Mouse (Mus musculus) hindbrain, embryonic 12.5 days (tissue): ENCODE measurements at regions not wholly inside any gene's neighbourhood (a gene's known extent, or its start where the extent isn't known, plus 50 kb on each side); places are given as distances from the start of the nearest gene placed in this dataset.

ENCODE experiments used
- ATAC-seq: fragments of 200-750 bp; cut with Nextera tagmentation; 2 replicates; pipeline ENCODE4 v1.8.0; 2017; ENCODE audit warnings: moderate TSS enrichment; ENCODE audit not compliant: low FRiP score
- H3K27ac ChIP-seq: fragments of 300-500 bp; sonication (generic); 2 replicates; pipeline ENCODE4 v1.5.1; 2016; ENCODE audit warnings: mild to moderate bottlenecking
- H3K27me3 ChIP-seq: fragments of 300-500 bp; sonication (generic); 2 replicates; pipeline ENCODE4 v1.6.1; 2016; ENCODE audit warnings: mild to moderate bottlenecking
- H3K36me3 ChIP-seq: fragments of 300-500 bp; sonication (generic); 2 replicates; pipeline ENCODE4 v1.6.1; 2016; ENCODE audit warnings: mild to moderate bottlenecking
- H3K4me1 ChIP-seq: fragments of 300-500 bp; sonication (generic); 2 replicates; pipeline ENCODE4 v1.6.1; 2016
- H3K4me2 ChIP-seq: fragments of 300-500 bp; sonication (generic); replicated peaks from 2 replicates; pipeline ENCODE4 v1.6.1; 2016; ENCODE audit warnings: mild to moderate bottlenecking
- H3K4me3 ChIP-seq: fragments of 300-500 bp; sonication (generic); 2 replicates; pipeline ENCODE4 v1.5.1; 2016; ENCODE audit warnings: mild to moderate bottlenecking
- H3K9ac ChIP-seq: fragments of 300-500 bp; sonication (generic); 2 replicates; pipeline ENCODE4 v1.6.1; 2016; ENCODE audit warnings: mild to moderate bottlenecking, moderate library complexity
- H3K9me3 ChIP-seq: fragments of 300-500 bp; sonication (generic); replicated peaks from 2 replicates; pipeline ENCODE4 v1.6.1; 2016; ENCODE audit warnings: mild to moderate bottlenecking
- WGBS: fragments of 180-500 bp; shearing (Covaris S2); methylation state at CpG from one replicate; pipeline ENCODE4 v1.1.7; 2016; 5-methylcytosine and 5-hydroxymethylcytosine counted together

DNA sequence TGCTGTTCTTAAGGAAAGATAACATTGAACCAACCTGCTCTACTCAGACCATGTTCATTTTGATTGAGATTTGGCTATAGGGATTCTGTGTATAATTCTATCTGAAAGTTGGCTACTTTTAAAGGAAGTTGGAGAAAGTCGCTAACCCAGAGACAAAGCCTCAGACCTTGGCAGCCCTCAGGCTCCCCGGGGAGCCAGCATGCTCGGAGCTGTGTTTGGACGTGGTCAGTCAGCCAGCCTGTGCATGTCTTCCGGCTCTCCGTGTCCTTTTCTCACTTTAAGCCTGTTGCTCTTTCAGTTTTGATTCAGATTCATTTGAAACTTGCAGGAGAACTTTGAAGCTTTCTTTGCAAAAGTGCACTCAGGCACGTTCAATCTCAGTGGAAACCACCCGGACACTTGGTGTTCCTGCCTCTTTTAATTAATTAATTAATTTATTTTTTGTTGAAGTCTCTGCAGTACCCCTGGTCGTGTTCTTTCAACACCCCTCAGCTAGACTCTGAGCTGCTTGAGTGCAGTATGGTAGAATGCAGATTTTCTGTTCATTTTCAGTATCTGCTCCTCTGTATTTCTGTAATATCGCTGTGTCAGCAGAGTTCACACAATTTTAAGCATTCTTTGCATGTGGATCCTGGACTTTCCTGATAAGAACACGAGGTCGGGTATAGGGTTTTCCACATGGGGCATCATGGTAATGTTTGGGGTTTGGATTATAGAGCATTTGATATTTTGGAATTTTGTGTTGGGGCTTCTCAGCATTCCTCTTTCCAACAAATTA, 100.9 kb upstream of the Tmem45b start:
- Histone ChIP-seq H3K27ac (no peak overlapping the region), H3K4me3 (no peak overlapping the region), H3K4me1 (no peaks in the 10 kb centered on the region), H3K9me3 (no peaks in the 10 kb centered on the region), H3K9ac (no peak overlapping the region), H3K36me3 (no peaks in the 10 kb centered on the region), H3K4me2 (no peak overlapping the region), H3K27me3 (no peaks in the 10 kb centered on the region)
- ATAC-seq, result no peak
- WGBS, result 65% methylated on average over 12 of the region's 12 CpGs

GRCm38 (mm10) chr9:31563541-31563940, 99.3 kb upstream of the Tmem45b start:
- H3K27me3 ChIP-seq, result no peaks in the 10 kb centered on the region
- WGBS, result 92% methylated on average over 8 of the region's 8 CpGs

DNA sequence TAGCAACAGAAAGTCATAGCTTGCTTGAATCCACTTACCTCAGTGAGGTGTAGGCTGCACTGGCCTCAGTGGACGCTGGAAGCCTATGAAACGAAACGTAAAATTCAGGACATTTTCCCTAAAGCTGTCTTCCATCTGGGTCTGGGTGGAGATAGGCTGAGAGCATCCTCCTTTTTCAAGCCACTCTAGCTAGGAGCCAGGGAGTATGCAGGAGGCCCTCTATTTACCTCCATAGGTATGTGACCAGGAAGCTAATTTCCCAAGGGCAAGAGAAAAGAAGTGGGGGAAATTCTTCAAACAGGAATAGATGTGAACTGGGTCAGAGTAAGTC, 95.9 kb upstream of the Tmem45b start:
- Histone ChIP-seq H3K9ac (no peak overlapping the region), H3K4me3 (no peak overlapping the region), H3K27me3 (no peaks in the 10 kb centered on the region), H3K4me2 (no peak overlapping the region), H3K27ac (no peak overlapping the region), H3K4me1 (no peaks in the 10 kb centered on the region), H3K9me3 (no peaks in the 10 kb centered on the region), H3K36me3 (no peaks in the 10 kb centered on the region)
- 76% methylated on average over 3 of the region's 3 CpGs for WGBS
- no peak for ATAC-seq

More at GRCm38 (mm10) chr9:31563541-31563940, 99.3 kb upstream of the Tmem45b start:
- no peak overlapping the region for H3K4me3 ChIP-seq
- H3K9me3 ChIP-seq, result no peaks in the 10 kb centered on the region
- H3K27ac ChIP-seq, result no peak overlapping the region
- no peak for ATAC-seq
- H3K36me3 ChIP-seq, result no peaks in the 10 kb centered on the region
- no peak overlapping the region for H3K9ac ChIP-seq
- H3K4me2 ChIP-seq, result no peak overlapping the region
- H3K4me1 ChIP-seq, result no peaks in the 10 kb centered on the region

DNA sequence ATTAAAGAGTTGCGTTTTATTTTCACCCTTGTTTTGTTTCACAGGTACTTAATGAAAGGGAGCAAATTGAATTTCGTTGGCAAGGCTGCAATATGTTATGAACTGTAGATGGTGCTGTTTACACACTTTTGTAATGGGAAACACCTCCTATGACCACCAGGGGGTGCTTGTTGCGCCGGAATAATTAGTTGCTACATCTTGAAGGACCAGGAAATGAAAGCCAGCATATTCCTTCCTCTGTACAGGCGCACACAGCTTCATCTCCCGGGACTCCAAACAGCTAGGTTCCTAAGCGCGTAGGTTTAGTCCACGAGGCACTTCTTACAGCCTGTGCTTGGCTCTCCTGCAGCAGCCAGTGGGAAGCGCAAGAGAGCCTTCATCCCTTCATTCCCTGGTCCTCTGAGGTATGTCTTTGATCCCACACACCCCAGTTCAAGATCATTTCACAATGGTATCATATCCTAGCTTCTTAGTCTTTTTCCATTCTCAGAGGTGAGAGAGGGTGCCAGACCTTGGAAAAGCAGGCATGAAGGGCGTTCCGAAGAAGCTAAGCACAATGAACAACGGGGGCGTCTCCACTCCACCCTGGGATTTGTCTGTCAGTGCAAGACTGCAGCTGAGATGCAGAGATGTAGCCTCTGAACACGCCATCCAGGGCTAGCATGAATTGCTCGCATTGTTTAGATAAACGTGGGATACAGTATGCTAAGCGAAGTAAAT, 95.4 kb upstream of the Tmem45b start:
- no peaks in the 10 kb centered on the region for H3K9me3 ChIP-seq
- H3K27ac ChIP-seq, result no peak overlapping the region
- H3K4me1 ChIP-seq, result no peaks in the 10 kb centered on the region
- WGBS, result 38% methylated on average over 18 of the region's 18 CpGs
- H3K4me2 ChIP-seq, result peak overlapping the region; percentile 54
- H3K9ac ChIP-seq, result 0 out of 2 replicates have a peak overlapping the region, but pooled peaks have one; percentile 43
- no peaks in the 10 kb centered on the region for H3K27me3 ChIP-seq
- no peaks in the 10 kb centered on the region for H3K36me3 ChIP-seq
- peak overlapping the region; percentile 25 for H3K4me3 ChIP-seq
- ATAC-seq, result peak; percentile 76

GRCm38 (mm10) chr9:31543691-31544052, 79.4 kb upstream of the Tmem45b start:
- no peaks in the 10 kb centered on the region for H3K27me3 ChIP-seq
- no peak overlapping the region for H3K4me2 ChIP-seq
- H3K4me1 ChIP-seq, result no peaks in the 10 kb centered on the region
- H3K27ac ChIP-seq, result no peak overlapping the region
- H3K9me3 ChIP-seq, result no peaks in the 10 kb centered on the region
- H3K36me3 ChIP-seq, result no peaks in the 10 kb centered on the region
- 74% methylated on average over 6 of the region's 6 CpGs for WGBS
- no peak overlapping the region for H3K9ac ChIP-seq
- no peak overlapping the region for H3K4me3 ChIP-seq
- ATAC-seq, result peak; percentile 46; the same call in 1 of the 2 replicates

GRCm38 (mm10) chr9:31542909-31543690, 78.8 kb upstream of the Tmem45b start:
- H3K27ac ChIP-seq, result no peak overlapping the region
- H3K4me2 ChIP-seq, result no peak overlapping the region
- ATAC-seq, result peak; percentile 74
- WGBS, result 12% methylated on average over 13 of the region's 13 CpGs
- H3K9me3 ChIP-seq, result no peaks in the 10 kb centered on the region
- H3K27me3 ChIP-seq, result no peaks in the 10 kb centered on the region
- no peaks in the 10 kb centered on the region for H3K4me1 ChIP-seq
- no peaks in the 10 kb centered on the region for H3K36me3 ChIP-seq
- no peak overlapping the region for H3K4me3 ChIP-seq
- no peak overlapping the region for H3K9ac ChIP-seq

DNA sequence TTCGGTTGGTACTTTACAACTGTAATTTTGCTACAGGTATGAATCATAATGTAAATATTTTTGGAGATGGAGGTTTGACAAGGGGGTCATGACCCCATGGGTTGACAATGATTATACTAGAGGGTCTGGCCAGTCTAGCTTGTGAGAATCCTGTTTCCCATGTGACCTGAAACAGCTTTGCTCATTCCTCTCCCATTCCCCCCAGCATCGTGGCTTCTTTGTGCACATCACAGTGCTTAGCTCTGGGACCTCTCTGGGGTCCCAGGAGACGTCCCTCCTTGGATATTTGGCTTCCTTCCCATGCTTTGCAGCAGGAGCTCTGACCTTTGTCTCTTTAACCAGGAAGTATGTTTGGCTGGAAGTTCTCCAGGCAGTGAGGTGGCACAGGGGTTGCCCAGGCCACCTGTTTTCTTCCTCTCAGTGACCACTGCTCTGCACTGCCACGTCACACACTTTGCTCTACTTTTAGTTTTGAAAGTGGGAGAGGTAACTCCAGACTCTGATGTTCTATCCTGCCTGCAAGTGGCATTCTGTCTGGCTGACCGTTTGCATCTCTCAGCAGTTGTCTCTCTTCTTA, 77.4 kb upstream of the Tmem45b start:
- Histone ChIP-seq H3K4me2 (no peak overlapping the region), H3K9ac (no peak overlapping the region), H3K4me1 (no peaks in the 10 kb centered on the region), H3K27ac (no peak overlapping the region), H3K9me3 (no peaks in the 10 kb centered on the region), H3K4me3 (no peak overlapping the region), H3K36me3 (no peaks in the 10 kb centered on the region), H3K27me3 (no peaks in the 10 kb centered on the region)
- WGBS, result 67% methylated on average over 5 of the region's 5 CpGs
- ATAC-seq, result no peak

DNA sequence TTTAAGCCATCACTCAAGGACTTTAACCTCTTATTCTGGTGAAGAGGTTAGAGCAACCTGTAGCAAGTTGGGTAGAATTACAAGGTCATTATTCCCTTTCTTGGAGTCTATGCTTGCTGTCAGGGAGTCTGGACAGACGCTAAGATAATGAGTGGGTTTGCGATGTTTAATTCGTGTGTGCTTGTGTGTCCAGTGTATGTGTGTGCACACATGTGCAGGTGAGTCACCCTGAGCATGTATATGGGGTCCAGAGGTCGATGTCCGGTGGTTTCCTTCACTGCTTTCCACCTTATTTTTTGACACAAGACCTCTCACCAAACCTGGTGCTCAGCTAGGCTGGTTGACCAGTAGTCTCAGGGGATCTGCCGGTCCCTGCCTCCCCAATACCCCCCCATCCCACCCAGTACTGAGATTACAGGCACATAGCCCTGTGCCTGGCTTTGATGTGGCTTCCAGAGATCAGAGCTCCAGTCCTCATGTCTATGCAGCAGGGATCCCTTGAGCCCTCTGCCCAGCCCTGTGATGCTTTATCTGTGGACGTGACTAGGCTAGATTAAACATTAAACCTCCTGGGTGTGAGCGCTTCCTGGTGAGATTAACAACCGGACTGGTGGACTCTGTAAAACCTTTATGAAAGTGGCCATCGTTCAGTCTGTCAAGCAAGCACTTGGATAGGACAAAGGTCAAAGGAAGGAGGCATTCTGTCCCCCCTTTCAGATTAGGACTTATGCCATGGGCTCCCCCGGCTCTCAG, 74.4 kb upstream of the Tmem45b start:
- no peaks in the 10 kb centered on the region for H3K36me3 ChIP-seq
- no peak overlapping the region for H3K9ac ChIP-seq
- ATAC-seq, result no peak
- no peaks in the 10 kb centered on the region for H3K27me3 ChIP-seq
- H3K9me3 ChIP-seq, result no peaks in the 10 kb centered on the region
- H3K4me3 ChIP-seq, result no peak overlapping the region
- no peak overlapping the region for H3K27ac ChIP-seq
- no peaks in the 10 kb centered on the region for H3K4me1 ChIP-seq
- 83% methylated on average over 11 of the region's 11 CpGs for WGBS
- no peak overlapping the region for H3K4me2 ChIP-seq

DNA sequence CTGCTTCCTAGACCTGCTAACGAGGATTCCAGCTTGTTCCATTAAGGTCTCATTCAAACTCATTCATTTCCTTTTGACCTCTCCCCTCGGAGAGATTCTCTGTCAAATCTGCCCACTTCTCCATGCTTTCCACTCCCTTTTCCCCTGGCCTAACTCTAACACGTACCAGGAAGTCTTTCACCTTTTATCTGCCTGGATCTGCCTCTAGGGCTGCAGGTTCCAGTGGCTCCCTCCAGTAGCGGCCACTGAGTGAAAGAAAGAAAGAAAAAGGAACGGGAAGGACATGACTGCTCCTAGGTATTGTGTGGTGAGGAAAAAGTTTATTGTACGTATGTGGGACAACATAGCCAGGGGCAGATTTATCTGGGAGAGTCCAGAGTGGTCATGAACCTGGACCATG, 64.8 kb upstream of the Tmem45b start:
- H3K4me1 ChIP-seq, result no peaks in the 10 kb centered on the region
- no peak for ATAC-seq
- H3K9me3 ChIP-seq, result no peaks in the 10 kb centered on the region
- H3K27me3 ChIP-seq, result no peaks in the 10 kb centered on the region; the same call in 1 of the 2 replicates
- no peak overlapping the region for H3K4me3 ChIP-seq
- H3K9ac ChIP-seq, result no peak overlapping the region
- WGBS, result 78% methylated on average over 6 of the region's 6 CpGs
- H3K36me3 ChIP-seq, result no peaks in the 10 kb centered on the region
- no peak overlapping the region for H3K27ac ChIP-seq
- H3K4me2 ChIP-seq, result no peak overlapping the region

DNA sequence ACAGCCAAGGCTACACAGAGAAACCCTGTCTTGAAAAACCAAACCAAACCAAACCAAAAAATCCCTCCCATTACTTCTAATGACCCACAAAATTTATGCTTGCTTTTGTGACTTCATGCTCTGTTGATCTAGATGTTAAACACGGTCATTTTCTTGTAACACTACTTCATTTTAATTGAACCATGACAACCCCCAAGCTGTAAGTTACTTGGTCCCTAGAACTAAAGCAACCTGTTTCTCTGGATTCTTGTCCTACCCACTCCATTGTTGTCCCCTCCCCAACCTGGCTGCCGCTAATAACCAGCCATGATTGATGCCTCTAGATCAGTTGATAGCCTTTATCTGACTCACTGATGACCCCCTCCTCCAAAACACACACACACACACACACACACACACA, 63.0 kb upstream of the Tmem45b start:
- Histone ChIP-seq H3K27me3 (no peaks in the 10 kb centered on the region; the same call in 1 of the 2 replicates), H3K9ac (no peak overlapping the region), H3K27ac (no peak overlapping the region), H3K4me2 (no peak overlapping the region), H3K4me1 (no peaks in the 10 kb centered on the region), H3K36me3 (no peaks in the 10 kb centered on the region), H3K4me3 (no peak overlapping the region), H3K9me3 (no peaks in the 10 kb centered on the region)
- WGBS, result 69% methylated on average over 2 of the region's 2 CpGs
- no peak for ATAC-seq
